Mouse (Mus musculus) left cerebral cortex, adult 11 months (tissue): ENCODE measurements around the gene Krt15.

Experiments used
- DNase-seq: peaks from one replicate; pipeline ENCODE4 v3.0.0; 2022; ENCODE audit warnings: low spot score

The Krt15 gene

GRCm38 (mm10) chr11:100121466-100121865 is 14.3 kb downstream of the Krt15 start, which contains the start of gene Krt13:
Krt13 (minus strand) TSS chr11:100121566.
- DNase-seq: no peak

GRCm38 (mm10) chr11:100120331-100120730 is 15.4 kb downstream of the Krt15 start:
- no peak for DNase-seq

- no peak for DNase-seq
These were observed 22.0 kb downstream of the Krt15 start for GRCm38 (mm10) chr11:100113742-100114029.

- DNase-seq: no peak
These were observed 22.6 kb downstream of the Krt15 start for GRCm38 (mm10) chr11:100112935-100113741.

DNA sequence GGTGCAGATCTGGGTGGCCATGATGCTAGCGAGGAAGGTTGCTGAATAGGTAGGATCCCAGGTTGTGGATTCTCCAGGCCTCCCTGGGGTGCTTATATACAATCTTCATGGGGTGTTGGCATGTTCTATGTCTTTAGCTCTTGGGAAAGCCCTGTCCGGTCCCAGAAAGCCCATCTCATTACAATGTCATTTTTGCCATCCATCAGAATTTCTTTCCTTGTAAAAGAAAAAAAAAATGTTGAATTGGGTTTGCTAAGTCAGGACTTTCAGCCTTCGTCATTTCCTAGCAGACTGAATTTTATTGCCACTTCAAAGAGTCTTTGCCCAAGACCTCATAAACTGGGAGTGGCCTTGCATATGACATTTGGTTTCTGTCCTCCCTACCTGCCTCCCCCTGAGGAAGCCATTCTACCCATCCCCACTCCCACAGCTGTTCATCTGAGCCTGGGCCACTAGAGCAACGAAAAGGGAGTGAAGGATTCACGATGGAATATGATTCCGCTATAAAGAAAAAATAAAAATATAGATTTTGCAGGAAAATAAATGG is 30.1 kb downstream of the Krt15 start, which contains the start of gene Krt36:
Krt36 (minus strand) TSS at position 51 of the 547 bp plus-strand sequence.
- no peak for DNase-seq

GRCm38 (mm10) chr11:100102693-100103429 is 32.9 kb downstream of the Krt15 start:
- no peak for DNase-seq

GRCm38 (mm10) chr11:100100391-100100790 is 35.3 kb downstream of the Krt15 start:
- DNase-seq: no peak

DNA sequence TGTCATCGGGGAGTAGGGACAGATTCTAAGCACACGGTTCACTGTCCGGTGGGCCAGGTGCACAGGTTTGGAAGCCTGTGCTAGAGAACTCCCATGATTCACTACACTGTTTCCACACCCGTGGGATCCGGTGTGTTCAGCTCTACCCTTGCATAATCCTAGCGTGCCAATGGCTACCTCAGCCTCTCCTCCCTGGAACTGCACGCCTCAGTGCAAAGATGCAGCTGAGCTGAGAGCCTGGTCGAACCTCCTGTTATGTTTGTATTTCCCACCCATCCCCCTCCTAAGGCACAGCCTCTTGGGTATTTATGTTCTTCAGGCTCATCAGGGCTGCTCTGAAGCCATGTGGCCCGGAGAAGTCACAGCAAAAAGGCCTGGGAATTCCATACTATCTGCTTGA is 37.9 kb downstream of the Krt15 start:
- DNase-seq: no peak

GRCm38 (mm10) chr11:100096141-100096540 is 39.6 kb downstream of the Krt15 start, which contains the start of gene Krt35:
Krt35 (minus strand) TSS chr11:100096241.
- DNase-seq: no peak

DNA sequence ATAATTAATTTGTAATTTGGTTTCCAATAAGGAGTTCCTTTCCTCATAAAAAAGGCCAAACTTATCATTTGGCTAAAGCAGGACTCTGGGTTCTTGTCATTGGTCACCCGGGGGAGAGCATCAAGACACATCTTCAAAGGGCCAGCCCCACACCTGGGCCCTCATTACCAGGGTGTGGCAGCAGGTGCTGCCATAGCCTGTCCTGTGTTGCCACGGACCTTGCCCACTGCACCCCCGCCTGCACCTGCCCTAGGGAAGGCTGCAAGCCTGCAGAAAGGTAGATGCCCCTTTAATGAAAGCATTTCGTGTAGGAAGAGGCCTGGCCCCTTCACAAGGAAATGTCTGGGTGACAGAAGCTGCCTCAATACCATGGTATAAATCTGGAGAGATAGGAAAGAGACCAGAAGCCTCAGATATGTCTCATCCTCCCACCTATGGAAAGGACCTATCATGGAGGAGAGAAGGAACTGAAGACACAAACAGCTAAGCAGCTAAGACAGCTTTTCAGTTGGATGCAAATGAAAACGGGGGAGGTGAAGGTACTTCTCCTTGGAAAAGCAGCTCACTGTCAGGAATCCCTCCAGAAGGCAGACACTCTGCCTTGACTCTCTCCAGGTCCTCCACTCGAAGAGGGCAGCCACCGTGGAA is 47.2 kb downstream of the Krt15 start:
- no peak for DNase-seq

GRCm38 (mm10) chr11:100087861-100088260 is 47.9 kb downstream of the Krt15 start, which contains the start of gene Krt32:
Krt32 (minus strand) TSS chr11:100088226.
- no peak for DNase-seq
